Mouse (Mus musculus) ovary, adult 2 months (tissue): ENCODE results near the gene Mmd. TPM values are rescaled to one million over a fixed set of nuclear protein-coding genes. Genes with fewer than 3 reads are reported as not detected.

Experiments used
- polyA plus RNA-seq: library from polyadenylated mRNA; depleted of rRNA; stranded (reverse); fragments of >200 nt; gene quantifications from 2 replicates; pipeline ENCODE4 v1.2.3, GENCODE M21; 2012; rRNA removed

Gene Mmd
- 49.9 and 71.2 TPM in 2 replicates for polyA plus RNA-seq

GRCm38 (mm10) chr11:90249025-90249650, at the start of gene Mmd:
Gene Mmd (plus strand): TSS chr11:90249456.

Other genes starting within 250 kb of the Mmd start
- gene Pctp, start 246.6 kb upstream of the Mmd start, polyA plus RNA-seq = 1.00 and 1.6 TPM in 2 replicates
- gene Tmem100, start 219.1 kb upstream of the Mmd start, polyA plus RNA-seq = 12.7 and 17.9 TPM in 2 replicates
- gene Gm45716, start 61.8 kb upstream of the Mmd start, polyA plus RNA-seq = 3.3 and 4.0 TPM in 2 replicates
- 7.1 and 9.6 TPM in 2 replicates for gene Hlf, start 141.4 kb downstream of the Mmd start, polyA plus RNA-seq